Mouse (Mus musculus): ENCODE measurements around the gene Aph1a. TPM values are rescaled to one million over a fixed set of nuclear protein-coding genes. Genes with fewer than 3 reads are reported as not detected.

The Aph1a gene
- polyA plus RNA-seq, 1 experiment, result 106 TPM

- Histone ChIP-seq H3ac (ENCODE audit: control insufficient read depth, insufficient read length) (no peak overlapping the region), H3K4me3 (no peak overlapping the region), H3K27me3 (ENCODE audit: control insufficient read depth, insufficient read depth, insufficient read length) (peaks cover 13% of the 10 kb centered on the region), H3K4me2 (ENCODE audit: low read depth) (no peak overlapping the region), H3K79me2 (ENCODE audit: control insufficient read depth, insufficient read depth) (no peaks in the 10 kb centered on the region), H3K36me3 (ENCODE audit: control insufficient read depth, insufficient read depth) (no peaks in the 10 kb centered on the region)
- TF ChIP-seq TCF3 (IDR thresholded peaks at IDR 0.05; ENCODE audit: insufficient read length, low read depth), result no peak
- no peak for TF ChIP-seq REST (IDR thresholded peaks at IDR 0.05; ENCODE audit: insufficient read depth, insufficient read length)
- no peak for TF ChIP-seq TCF12 (IDR thresholded peaks at IDR 0.05; ENCODE audit: insufficient read depth, poor library complexity, severe bottlenecking)
These were observed 10.2 kb downstream of the Aph1a start for GRCm38 (mm10) chr3:95903753-95904502.

DNA sequence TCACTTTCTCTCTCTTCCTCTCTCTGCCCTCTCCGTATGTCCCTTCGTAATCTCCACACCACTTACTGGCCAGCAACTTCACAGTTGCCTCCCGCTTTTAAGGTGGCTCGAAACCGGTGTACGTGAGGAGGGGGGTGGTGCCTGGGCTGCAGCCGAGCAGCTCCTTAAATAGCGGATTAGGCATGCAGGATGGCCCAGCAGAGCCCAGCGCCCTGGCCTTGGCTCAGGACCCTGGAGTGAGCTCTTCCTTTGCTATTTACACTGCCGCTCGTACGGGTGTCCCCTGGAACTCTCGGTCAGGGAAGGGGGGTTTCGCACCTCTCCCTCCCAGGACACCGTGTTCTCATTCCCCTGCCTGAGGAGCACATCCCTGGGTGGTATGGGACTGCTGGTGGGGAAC lies 10.8 kb downstream of the Aph1a start, which contains the start of gene Car14:
Gene Car14, minus strand, starts transcription at position 124 of the 400 bp plus-strand sequence.
- no peaks in the 10 kb centered on the region for H3K36me3 ChIP-seq (ENCODE audit: control insufficient read depth, insufficient read depth)
- TF ChIP-seq POLR2AphosphoS2 (IDR thresholded peaks at IDR 0.05; ENCODE audit: insufficient read length, low read depth) (no peak), TCF3 (IDR thresholded peaks at IDR 0.05; ENCODE audit: insufficient read length, low read depth) (no peak), MAX (IDR thresholded peaks at IDR 0.05; ENCODE audit: low read depth) (no peak), MYOD1 (IDR thresholded peaks at IDR 0.05; ENCODE audit: control insufficient read depth in 1 of 3, insufficient read length in 2 of 3, low read depth in 2 of 3) (no peak), SRF (IDR thresholded peaks at IDR 0.05; ENCODE audit: control insufficient read depth, insufficient read length, low read depth) (no peak), USF1 (IDR thresholded peaks at IDR 0.05; ENCODE audit: low read depth) (no peak), TCF12 (IDR thresholded peaks at IDR 0.05; ENCODE audit: insufficient read depth, poor library complexity, severe bottlenecking) (no peak), E2F4 (IDR thresholded peaks at IDR 0.05; ENCODE audit: insufficient read depth) (no peak), POLR2A (IDR thresholded peaks at IDR 0.05; ENCODE audit: insufficient read length, low read depth) (no peak), REST (IDR thresholded peaks at IDR 0.05; ENCODE audit: insufficient read depth, insufficient read length) (no peak), MYOG (IDR thresholded peaks at IDR 0.05; ENCODE audit: control insufficient read depth in 1 of 3, insufficient read depth in 1 of 3, insufficient read length in 2 of 3, low read depth in 2 of 3) (no peak), CEBPB (IDR thresholded peaks at IDR 0.05; ENCODE audit: insufficient read depth, poor library complexity, severe bottlenecking) (no peak)
- H3K4me3 ChIP-seq, result no peak within 1 kb of the TSS
- H3K4me2 ChIP-seq (ENCODE audit: low read depth), result peak within 1 kb of the TSS; percentile 91
- H3K27me3 ChIP-seq (ENCODE audit: control insufficient read depth, insufficient read depth, insufficient read length), result peaks cover 17% of the 10 kb centered on the region
- H3ac ChIP-seq (ENCODE audit: control insufficient read depth, insufficient read length), result no peak within 1 kb of the TSS
- H3K79me2 ChIP-seq (ENCODE audit: control insufficient read depth, insufficient read depth), result no peaks in the 10 kb centered on the region

DNA sequence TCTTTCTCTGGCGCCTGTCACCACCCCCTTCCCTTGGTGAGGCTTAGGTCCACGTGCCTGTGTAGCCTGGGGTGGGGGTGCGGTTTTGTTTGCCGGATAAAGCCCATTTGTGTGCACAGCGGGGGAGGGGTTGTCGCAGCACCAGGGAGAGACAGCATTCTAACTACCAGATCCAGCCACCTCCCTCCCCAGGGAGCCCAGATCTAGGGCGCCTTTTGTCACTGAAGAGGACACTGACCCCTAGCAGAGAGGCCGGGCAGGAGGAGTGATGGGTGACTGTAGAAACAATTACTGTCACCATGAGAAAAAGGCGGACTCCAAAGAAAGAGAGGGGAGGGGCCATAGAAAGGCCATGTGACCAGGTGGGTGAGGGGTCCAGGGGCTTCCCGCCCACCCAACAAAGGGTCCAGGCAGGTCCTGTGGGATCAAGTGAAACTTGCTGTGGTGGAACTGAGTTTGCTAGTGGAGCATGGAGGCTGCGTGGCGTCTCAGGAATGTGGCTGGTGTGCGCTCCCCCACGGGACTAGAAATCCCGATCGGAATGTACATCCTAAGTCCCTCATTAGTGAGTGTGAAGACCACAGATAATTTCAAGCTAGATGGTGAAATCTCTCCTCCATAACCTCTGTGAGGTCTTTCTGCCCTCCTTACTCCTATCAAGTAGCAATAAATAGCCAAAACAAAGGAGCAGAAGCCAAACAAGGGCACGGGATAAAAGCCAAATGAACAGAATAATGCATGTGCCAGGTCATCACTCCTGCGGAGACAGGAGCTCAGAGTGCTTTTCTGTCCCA lies 11.6 kb downstream of the Aph1a start:
- Histone ChIP-seq H3K79me2 (ENCODE audit: control insufficient read depth, insufficient read depth) (no peaks in the 10 kb centered on the region), H3K36me3 (ENCODE audit: control insufficient read depth, insufficient read depth) (no peaks in the 10 kb centered on the region), H3K4me3 (no peak overlapping the region), H3K27me3 (ENCODE audit: control insufficient read depth, insufficient read depth, insufficient read length) (peaks cover 19% of the 10 kb centered on the region), H3ac (ENCODE audit: control insufficient read depth, insufficient read length) (no peak overlapping the region), H3K4me2 (ENCODE audit: low read depth) (peak overlapping the region; percentile 91)
- no peak for TF ChIP-seq MYOD1 (IDR thresholded peaks at IDR 0.05; ENCODE audit: control insufficient read depth in 1 of 3, insufficient read length in 2 of 3, low read depth in 2 of 3)
- peak; percentile 75 for TF ChIP-seq USF1 (IDR thresholded peaks at IDR 0.05; ENCODE audit: low read depth)
- TF ChIP-seq TCF12 (IDR thresholded peaks at IDR 0.05; ENCODE audit: insufficient read depth, poor library complexity, severe bottlenecking), result no peak
- TF ChIP-seq TCF3 (IDR thresholded peaks at IDR 0.05; ENCODE audit: insufficient read length, low read depth), result no peak
- TF ChIP-seq REST (IDR thresholded peaks at IDR 0.05; ENCODE audit: insufficient read depth, insufficient read length), result no peak
- no peak for TF ChIP-seq SRF (IDR thresholded peaks at IDR 0.05; ENCODE audit: control insufficient read depth, insufficient read length, low read depth)

- H3K36me3 ChIP-seq (ENCODE audit: control insufficient read depth, insufficient read depth), result no peaks in the 10 kb centered on the region
- peaks cover 19% of the 10 kb centered on the region for H3K27me3 ChIP-seq (ENCODE audit: control insufficient read depth, insufficient read depth, insufficient read length)
- no peak overlapping the region for H3K4me3 ChIP-seq
- no peak for TF ChIP-seq USF1 (IDR thresholded peaks at IDR 0.05; ENCODE audit: low read depth)
- TF ChIP-seq E2F4 (IDR thresholded peaks at IDR 0.05; ENCODE audit: insufficient read depth), result no peak
- H3K4me2 ChIP-seq (ENCODE audit: low read depth), result peak overlapping the region; percentile 91
- no peaks in the 10 kb centered on the region for H3K79me2 ChIP-seq (ENCODE audit: control insufficient read depth, insufficient read depth)
- no peak overlapping the region for H3ac ChIP-seq (ENCODE audit: control insufficient read depth, insufficient read length)
These were observed 12.2 kb downstream of the Aph1a start for GRCm38 (mm10) chr3:95905940-95906492.

DNA sequence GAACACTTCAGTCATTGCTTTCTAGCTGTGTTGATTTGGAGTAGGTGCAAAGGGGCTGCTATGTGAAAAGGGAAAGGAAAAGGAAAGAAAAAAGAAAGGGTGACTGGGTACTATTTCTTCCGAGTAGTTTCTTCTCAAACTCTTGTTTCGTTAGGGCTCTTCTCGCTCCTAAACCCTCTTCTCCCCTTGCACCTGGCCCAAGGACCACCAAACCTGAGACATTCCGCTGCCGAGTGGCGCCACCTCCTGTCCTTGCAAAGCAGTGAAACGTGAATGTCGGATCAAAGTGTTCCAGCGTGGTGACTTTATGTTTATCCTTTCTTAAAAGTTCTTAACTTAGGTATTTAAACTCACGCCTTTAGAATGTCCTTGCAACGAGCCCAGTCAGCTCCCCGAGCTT lies 13.1 kb downstream of the Aph1a start:
- Histone ChIP-seq H3K27me3 (ENCODE audit: control insufficient read depth, insufficient read depth, insufficient read length) (peaks cover 19% of the 10 kb centered on the region), H3K4me2 (ENCODE audit: low read depth) (peak overlapping the region; percentile 91), H3K4me3 (no peak overlapping the region), H3K79me2 (ENCODE audit: control insufficient read depth, insufficient read depth) (no peaks in the 10 kb centered on the region), H3ac (ENCODE audit: control insufficient read depth, insufficient read length) (no peak overlapping the region), H3K36me3 (ENCODE audit: control insufficient read depth, insufficient read depth) (no peaks in the 10 kb centered on the region)
- TF ChIP-seq E2F4 (IDR thresholded peaks at IDR 0.05; ENCODE audit: insufficient read depth) (no peak), POLR2A (IDR thresholded peaks at IDR 0.05; ENCODE audit: insufficient read length, low read depth) (no peak), TCF12 (IDR thresholded peaks at IDR 0.05; ENCODE audit: insufficient read depth, poor library complexity, severe bottlenecking) (no peak), REST (IDR thresholded peaks at IDR 0.05; ENCODE audit: insufficient read depth, insufficient read length) (no peak), MAX (IDR thresholded peaks at IDR 0.05; ENCODE audit: low read depth) (no peak), MYOD1 (IDR thresholded peaks at IDR 0.05; ENCODE audit: control insufficient read depth in 1 of 3, insufficient read length in 2 of 3, low read depth in 2 of 3) (no peak)
